Mouse (Mus musculus) G1E (cell line): ENCODE measurements around the gene Tpm1.

Experiments
- CTCF ChIP-seq: IDR thresholded peaks from 2 replicates; pipeline ENCODE4 v1.5.1; 2012; ENCODE audit warnings: low read depth, low read length, inconsistent platforms, mixed read lengths
- GATA1 ChIP-seq: IDR thresholded peaks from 2 replicates; pipeline ENCODE4 v1.6.1; 2012; ENCODE audit warnings: borderline replicate concordance, low read length, inconsistent platforms, mixed read lengths
- GATA2 ChIP-seq: IDR thresholded peaks from 2 replicates; pipeline ENCODE4 v1.6.1; 2012; ENCODE audit warnings: low read depth, low read length, inconsistent platforms, borderline replicate concordance
- POLR2AphosphoS5 ChIP-seq: IDR thresholded peaks from 2 replicates; pipeline ENCODE4 v1.6.1; 2012; ENCODE audit warnings: low read depth, low read length, inconsistent platforms; ENCODE audit not compliant: insufficient replicate concordance
- TAL1 ChIP-seq: conservative IDR thresholded peaks from 2 replicates; pipeline ENCODE4 v1.6.1; 2012; ENCODE audit warnings: low read depth, low read length, inconsistent platforms, mixed read lengths

- no peak for TF ChIP-seq CTCF
- no peak for TF ChIP-seq GATA1
- no peak for TF ChIP-seq TAL1
- no peak for TF ChIP-seq POLR2AphosphoS5
- TF ChIP-seq GATA2: no peak
These were observed 28.6 kb upstream of the Tpm1 start for GRCm38 (mm10) chr9:67077658-67078319.
